Mouse (Mus musculus): ENCODE measurements around the gene Gm20708. TPM values are rescaled to one million over a fixed set of nuclear protein-coding genes. Genes with fewer than 3 reads are reported as not detected.

Gm20708 gene
- total RNA-seq, 2 experiments from 2014 or later, result 4.4 to 5.1 TPM

DNA sequence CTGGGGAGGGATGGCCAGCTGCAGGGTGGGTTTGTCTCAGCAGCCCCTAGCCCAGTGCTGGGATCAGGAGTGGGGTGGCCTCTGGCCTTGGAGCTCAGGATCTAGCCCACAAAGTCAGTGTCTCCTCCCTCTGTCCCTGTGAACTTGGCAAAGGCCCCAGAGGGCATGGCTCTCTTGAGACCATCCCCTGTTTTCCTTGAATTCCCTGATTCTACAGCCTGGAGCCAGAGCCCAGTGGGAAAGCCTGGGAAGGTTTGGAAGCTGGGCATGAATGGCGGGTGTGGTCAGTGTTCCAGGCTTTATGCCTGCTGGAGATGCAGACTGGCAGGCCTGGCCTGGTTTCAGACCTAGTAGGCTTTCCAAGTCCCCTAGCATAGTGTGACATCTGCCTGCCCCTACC is 72.7 kb downstream of the Gm20708 start:
- peak; percentile 48 for DNase-seq
- intact Hi-C loops (cut with DNase I), result no loop called here

DNA sequence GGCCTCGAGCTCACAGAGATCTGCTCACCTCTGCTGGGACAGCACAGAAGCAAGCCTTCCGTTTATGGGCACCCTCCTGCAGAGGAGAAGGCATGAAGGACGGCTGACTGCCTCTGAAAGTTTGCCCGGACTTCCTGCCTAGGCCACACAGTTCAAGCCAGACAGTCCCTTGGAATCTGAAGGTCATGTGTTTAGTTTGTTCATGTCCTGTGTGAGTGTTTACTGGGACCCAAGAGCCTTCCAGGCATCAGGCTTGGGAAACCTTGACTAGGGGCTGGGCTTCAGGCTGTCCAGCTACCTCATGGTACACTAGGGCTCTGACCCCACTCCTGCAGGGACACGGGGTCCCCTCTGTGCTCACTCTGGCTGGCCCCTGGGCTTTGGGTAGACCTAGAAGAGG is 76.5 kb downstream of the Gm20708 start:
- no peak for DNase-seq
- intact Hi-C loops (cut with DNase I), result no loop called here

DNA sequence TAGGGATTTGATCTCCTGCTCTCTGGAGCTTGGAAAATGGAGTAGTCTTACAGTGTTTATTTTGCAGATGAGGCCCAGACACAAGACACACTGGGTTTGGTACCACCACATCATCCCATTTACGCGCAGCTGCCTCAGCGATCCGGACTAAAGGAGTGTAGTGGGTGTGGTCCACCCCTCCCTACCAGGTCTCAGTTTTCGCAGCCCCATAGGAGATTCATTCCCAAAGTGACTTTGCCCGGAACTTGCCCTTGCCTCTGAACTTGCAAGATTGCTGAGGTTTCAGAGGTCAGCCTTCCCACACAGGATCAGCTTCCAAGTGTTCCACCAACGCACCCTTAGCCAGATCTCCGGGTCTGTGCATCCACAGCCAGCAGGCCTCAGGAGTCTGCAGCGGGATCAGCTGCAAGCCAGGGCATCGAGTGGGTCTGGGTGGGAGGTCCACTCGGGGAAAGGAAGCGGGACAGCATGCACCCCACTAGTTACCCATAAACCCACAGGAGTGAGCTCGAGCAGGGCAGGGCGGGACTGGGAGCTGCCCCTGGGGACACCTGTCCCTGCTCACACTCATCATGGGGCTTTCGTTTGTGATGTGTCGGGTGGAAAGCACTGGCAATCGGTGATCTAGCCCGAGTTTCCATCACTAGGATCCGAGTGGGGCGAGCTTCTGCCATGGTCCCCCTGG is 78.8 kb downstream of the Gm20708 start:
- intact Hi-C loops (cut with DNase I), result no loop called here
- DNase-seq, result no peak

DNA sequence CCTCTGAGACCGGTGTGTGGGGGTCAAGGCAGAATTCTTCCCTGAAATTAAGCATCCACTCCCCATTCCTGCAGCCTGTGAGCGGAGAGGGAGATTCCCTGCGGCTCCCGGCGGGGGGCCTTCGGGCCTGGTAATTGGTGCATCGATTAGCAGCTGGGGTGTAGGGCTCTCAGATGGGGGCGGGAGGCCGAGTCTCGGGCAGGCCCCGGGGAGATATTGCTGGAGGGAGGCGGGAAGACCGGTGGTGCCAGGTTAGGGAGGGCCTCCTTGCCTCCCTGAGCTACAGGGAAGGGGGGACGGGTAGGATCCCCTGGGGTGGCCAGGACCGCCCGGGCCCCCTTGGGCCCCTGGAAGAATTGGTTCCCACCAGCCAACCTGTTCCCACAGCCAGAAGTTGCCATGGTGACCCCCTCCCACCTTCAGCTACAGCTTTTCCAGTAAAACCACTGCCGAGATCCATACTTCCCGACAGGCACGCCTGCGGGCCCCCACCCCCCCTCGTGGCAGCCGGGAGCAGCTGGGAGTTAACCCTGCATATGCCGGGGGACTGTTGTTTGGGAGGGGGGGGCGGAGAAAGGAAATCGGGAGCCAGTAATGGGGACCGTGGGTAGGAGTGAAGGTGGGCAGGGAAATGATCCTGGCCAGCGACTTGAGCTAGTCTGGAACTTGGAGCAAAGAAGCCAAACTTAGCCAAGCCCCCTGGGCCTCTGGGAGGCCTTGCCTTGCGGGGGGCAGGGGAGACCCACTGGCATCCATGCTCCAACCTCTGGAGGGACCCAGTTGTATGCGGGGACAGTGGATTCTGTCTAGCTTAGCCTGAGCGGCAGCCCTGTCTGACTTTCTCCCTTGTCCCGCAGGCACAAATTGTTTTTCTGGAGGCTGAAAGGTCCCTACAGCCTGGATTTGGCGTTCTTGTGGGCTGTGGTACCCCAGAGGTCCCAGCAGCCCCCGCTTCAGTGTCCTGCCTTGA is 79.7 kb downstream of the Gm20708 start:
- intact Hi-C loops (cut with DNase I), result no loop called here
- DNase-seq, result no peak

Other genes starting within 250 kb of the Gm20708 start
- gene Tnrc6c, start 155.4 kb upstream of the Gm20708 start, total RNA-seq (2021), result 10 to 100 TPM; 89.8 to 90.7 TPM
- 1 to 10 TPM; 1.2 to 1.5 TPM for gene Tmc8, start 27.6 kb upstream of the Gm20708 start, total RNA-seq (2021)
- gene Tmc6, start 27.5 kb upstream of the Gm20708 start, total RNA-seq (2021), result 1 to 10 TPM; 3.5 TPM
- gene 6030468B19Rik, start 12.0 kb upstream of the Gm20708 start, total RNA-seq (2021), result not detected
- 10 to 100 TPM in 1 of 2 experiments, 1 to 10 TPM in 1; 9.2 to 14.1 TPM for gene Syngr2, start within 50 bp of the Gm20708 start, total RNA-seq (2021)
- gene Afmid, start 16.3 kb downstream of the Gm20708 start, total RNA-seq (2021), result 10 to 100 TPM in 1 of 2 experiments, 1 to 10 TPM in 1; 7.8 to 11.5 TPM
- gene Tk1, start 16.4 kb downstream of the Gm20708 start, total RNA-seq (2021), result 1 to 10 TPM; 8.9 to 9.0 TPM
- 1 to 10 TPM; 6.3 to 6.7 TPM for gene Birc5, start 39.6 kb downstream of the Gm20708 start, total RNA-seq (2021)
- gene Tmem235, start 51.1 kb downstream of the Gm20708 start, total RNA-seq (2021), result not detected
- gene Tha1, start 63.8 kb downstream of the Gm20708 start, total RNA-seq (2021), result 1 to 10 TPM; 2.1 to 3.3 TPM
- gene Socs3, start 160.4 kb downstream of the Gm20708 start, total RNA-seq (2021), result 1 to 10 TPM; 3.8 to 4.1 TPM
- gene Pgs1, start 176.6 kb downstream of the Gm20708 start, total RNA-seq (2021), result 10 to 100 TPM; 56.9 to 58.6 TPM